Mouse (Mus musculus) CH12.LX (cell line): ENCODE results near the gene Smg6. TPM values are rescaled to one million over a fixed set of nuclear protein-coding genes. Genes with fewer than 3 reads are reported as not detected.

Source experiments
- DNase-seq: peaks from one replicate; pipeline ENCODE4 v3.0.0-alpha.2; 2013; ENCODE audit errors: extremely low read depth
- H3K27ac ChIP-seq: 2 replicates; pipeline ENCODE4 v1.5.1; 2012; ENCODE audit warnings: low read depth, mild to moderate bottlenecking, control low read depth, moderate library complexity; ENCODE audit not compliant: insufficient read depth
- H3K27me3 ChIP-seq: replicated peaks from 2 replicates; pipeline ENCODE3; 2012; ENCODE audit warnings: inconsistent platforms
- H3K36me3 ChIP-seq, 2 experiments: replicated peaks in 1 of 2; 2 replicates each; pipeline versions ENCODE3 to v1.6.1; 2012; ENCODE audit warnings: inconsistent platforms in 1 of 2, low read length in 1 of 2, mild to moderate bottlenecking in 1 of 2, mixed read lengths in 1 of 2, moderate library complexity in 1 of 2; ENCODE audit not compliant: control insufficient read depth in 1 of 2, insufficient read depth in 1 of 2
- H3K4me1 ChIP-seq, 2 experiments: 2 replicates each; pipeline ENCODE4 v1.6.1; 2012; ENCODE audit warnings: inconsistent platforms in 1 of 2, moderate library complexity in 1 of 2; ENCODE audit not compliant: insufficient read depth in 2 of 2, control insufficient read depth in 1 of 2
- H3K4me2 ChIP-seq: 2 replicates; pipeline ENCODE4 v1.6.1; 2012; ENCODE audit warnings: low read depth, mild to moderate bottlenecking, control low read depth; ENCODE audit not compliant: poor library complexity, insufficient read depth, severe bottlenecking
- H3K4me3 ChIP-seq, 3 experiments: fragments of 150-350 bp in 1 of 3; sonication (generic) in 1 of 3; replicated peaks in 1 of 3; 2 replicates each; pipeline versions ENCODE3 to v1.5.1; 2011 to 2012; ENCODE audit warnings: low read depth in 2 of 3, low read length in 2 of 3, mild to moderate bottlenecking in 2 of 3, moderate library complexity in 2 of 3, control low read depth in 1 of 3, improper control_type of control experiment in 1 of 3, inconsistent platforms in 1 of 3, mixed read lengths in 1 of 3; ENCODE audit not compliant: poor library complexity in 1 of 3
- H3K79me2 ChIP-seq: replicated peaks from 2 replicates; pipeline ENCODE4 v1.6.1; 2012; ENCODE audit warnings: mild to moderate bottlenecking, moderate library complexity; ENCODE audit not compliant: control insufficient read depth, poor library complexity, insufficient read depth, severe bottlenecking; ENCODE audit errors: extremely low read depth
- H3K9ac ChIP-seq: 2 replicates; pipeline ENCODE4 v1.6.1; 2012; ENCODE audit warnings: low read depth, mild to moderate bottlenecking, control low read depth, moderate library complexity; ENCODE audit not compliant: insufficient read depth
- H3K9me3 ChIP-seq: replicated peaks from 2 replicates; pipeline ENCODE3; 2012; ENCODE audit warnings: low read length, inconsistent platforms, mixed read lengths
- BHLHE40 ChIP-seq: IDR thresholded peaks from 2 replicates; pipeline ENCODE4 v1.6.1; 2011; ENCODE audit warnings: mild to moderate bottlenecking, low read depth, low read length, improper control_type of control experiment
- CTCF ChIP-seq, 2 experiments: IDR thresholded peaks in 1 of 2; conservative IDR thresholded peaks in 1 of 2; 2 replicates each; pipeline ENCODE4 v1.5.1; 2011 to 2012; ENCODE audit warnings: low read depth in 2 of 2, low read length in 2 of 2, improper control_type of control experiment in 1 of 2, inconsistent platforms in 1 of 2, mild to moderate bottlenecking in 1 of 2, moderate library complexity in 1 of 2
- E2F4 ChIP-seq: IDR thresholded peaks from 2 replicates; pipeline ENCODE4 v1.6.1; 2011; ENCODE audit warnings: low read depth, low read length, improper control_type of control experiment; ENCODE audit not compliant: insufficient replicate concordance
- ELF1 ChIP-seq: IDR thresholded peaks from 2 replicates; pipeline ENCODE4 v1.6.1; 2014; ENCODE audit warnings: low read depth, mild to moderate bottlenecking, inconsistent platforms, low read length, improper control_type of control experiment
- EP300 ChIP-seq: IDR thresholded peaks from 2 replicates; pipeline ENCODE4 v1.6.1; 2011; ENCODE audit warnings: low read length, improper control_type of control experiment
- HCFC1 ChIP-seq: IDR thresholded peaks from 2 replicates; pipeline ENCODE4 v1.6.1; 2012; ENCODE audit warnings: low read depth, mild to moderate bottlenecking, inconsistent platforms, low read length, improper control_type of control experiment
- IRF4 ChIP-seq: IDR thresholded peaks from 2 replicates; pipeline ENCODE4 v1.6.1; 2014; ENCODE audit warnings: low read depth, mild to moderate bottlenecking, inconsistent platforms, low read length, improper control_type of control experiment
- KAT2A ChIP-seq: IDR thresholded peaks from 2 replicates; pipeline ENCODE4 v1.6.1; 2012; ENCODE audit warnings: low read length, improper control_type of control experiment, inconsistent platforms; ENCODE audit not compliant: insufficient replicate concordance
- MAX ChIP-seq: IDR thresholded peaks from 2 replicates; pipeline ENCODE4 v1.6.1; 2011; ENCODE audit warnings: low read length, improper control_type of control experiment
- MAZ ChIP-seq: IDR thresholded peaks from 2 replicates; pipeline ENCODE4 v1.6.1; 2012; ENCODE audit warnings: low read depth, mild to moderate bottlenecking, inconsistent platforms, low read length, improper control_type of control experiment, moderate library complexity
- MYC ChIP-seq: IDR thresholded peaks from 2 replicates; pipeline ENCODE4 v1.6.1; 2011; ENCODE audit warnings: low read depth, mild to moderate bottlenecking, improper control_type of control experiment, low read length
- NELFE ChIP-seq: IDR thresholded peaks from 2 replicates; pipeline ENCODE4 v1.6.1; 2011; ENCODE audit warnings: low read depth, low read length, improper control_type of control experiment
- POLR2A ChIP-seq: IDR thresholded peaks from 2 replicates; pipeline ENCODE4 v1.6.1; 2011; ENCODE audit warnings: low read depth, mild to moderate bottlenecking, improper control_type of control experiment, low read length
- UBTF ChIP-seq: IDR thresholded peaks from 2 replicates; pipeline ENCODE4 v1.6.1; 2012; ENCODE audit warnings: low read depth, mild to moderate bottlenecking, inconsistent platforms, low read length, improper control_type of control experiment, moderate library complexity
- USF1 ChIP-seq: IDR thresholded peaks from 2 replicates; pipeline ENCODE4 v1.6.1; 2014; ENCODE audit warnings: low read depth, mild to moderate bottlenecking, inconsistent platforms, low read length, improper control_type of control experiment
- ZMIZ1 ChIP-seq: IDR thresholded peaks from 2 replicates; pipeline ENCODE4 v1.6.1; 2012; ENCODE audit warnings: low read depth, mild to moderate bottlenecking, inconsistent platforms, low read length, improper control_type of control experiment
- dilution Hi-C: fragments of 300-500 bp; cut with MboI; formaldehyde crosslinking; loops from 2 replicates; pipeline ENCODE4 v1.14.3; 2020; ENCODE audit warnings: low sequenced_read_pairs; ENCODE audit not compliant: extremely low pct_unique_long_range_greater_than_20kb, extremely low pct_ligation_motif_present
- in situ Hi-C: fragments of 300-500 bp; cut with MboI; formaldehyde crosslinking; loops from 3 replicates; pipeline ENCODE4 v1.14.3; 2019; ENCODE audit warnings: low sequenced_read_pairs, low pct_ligation_motif_present, low pct_unique_long_range_greater_than_20kb, mixed read lengths
- polyA plus RNA-seq: library from polyadenylated mRNA; unstranded; fragments of >175 nt; gene quantifications from 2 replicates; pipeline ENCODE4 v1.2.1, GENCODE M21; 2012; ENCODE audit warnings: low read depth; ENCODE audit not compliant: insufficient read length
- total RNA-seq, 2 experiments: library from RNA; depleted of rRNA; stranded (reverse); fragments of 300-350 nt in 1 of 2; fragments of >200 nt in 1 of 2; gene quantifications; 2 replicates each; pipeline ENCODE4 v1.2.3; 2012 to 2014

The Smg6 gene
- total and polyA plus RNA-seq, 3 experiments = 9.0 to 18.5 (median 12.1) TPM

- in situ Hi-C loops = no loop called here
- DNase-seq = no peak
Measured at GRCm38 (mm10) chr11:75051712-75052550, 126.3 kb downstream of the Smg6 start.

GRCm38 (mm10) chr11:75053020-75053419 is 127.4 kb downstream of the Smg6 start:
- DNase-seq = no peak
- no peaks in the 10 kb centered on the region for H3K27me3 ChIP-seq
- H3K9ac ChIP-seq = no peak overlapping the region
- no peaks in the 10 kb centered on the region for H3K79me2 ChIP-seq
- H3K4me3 ChIP-seq = no peak overlapping the region
- dilution Hi-C loops (no loop called here), in situ Hi-C loops (no loop called here)
- no peaks in the 10 kb centered on the region for H3K4me1 ChIP-seq
- no peak for TF ChIP-seq POLR2A
- TF ChIP-seq BHLHE40 = no peak
- no peak for TF ChIP-seq CTCF (conservative IDR thresholded peaks at IDR 0.05 in 1 of 2, IDR thresholded peaks at IDR 0.05 in 1 of 2; ENCODE audit: low read depth in 2 of 2, low read length in 2 of 2)
- TF ChIP-seq MAX = no peak
- no peak for TF ChIP-seq HCFC1
- no peak for TF ChIP-seq NELFE
- no peak for TF ChIP-seq USF1
- no peaks in the 10 kb centered on the region for H3K9me3 ChIP-seq
- no peak overlapping the region for H3K27ac ChIP-seq
- no peak overlapping the region for H3K4me2 ChIP-seq
- peaks cover 7 to 65% of the 10 kb centered on the region in 2 experiments for H3K36me3 ChIP-seq

More at GRCm38 (mm10) chr11:75051712-75052550, 126.3 kb downstream of the Smg6 start:
- Histone ChIP-seq H3K36me3 (peaks cover 10 to 69% of the 10 kb centered on the region in 2 experiments), H3K27me3 (no peaks in the 10 kb centered on the region), H3K79me2 (no peaks in the 10 kb centered on the region), H3K4me2 (no peak overlapping the region), H3K9me3 (no peaks in the 10 kb centered on the region), H3K9ac (no peak overlapping the region), H3K4me1 (no peaks in the 10 kb centered on the region), H3K4me3 (no peak overlapping the region), H3K27ac (no peak overlapping the region)
- dilution Hi-C loops = no loop called here
- TF ChIP-seq IRF4 = no peak
- TF ChIP-seq E2F4 = no peak
- TF ChIP-seq UBTF = no peak
- no peak for TF ChIP-seq EP300
- TF ChIP-seq ELF1 = no peak
- no peak for TF ChIP-seq MYC
- TF ChIP-seq HCFC1 = no peak
- TF ChIP-seq KAT2A = no peak
- TF ChIP-seq MAZ = no peak
- TF ChIP-seq ZMIZ1 = no peak
